Mouse (Mus musculus) forebrain, embryonic 14.5 days (tissue): Measurements from ENCODE around the gene Glt8d1. TPM values are rescaled to one million over a fixed set of nuclear protein-coding genes. Genes with fewer than 3 reads are reported as not detected.

ENCODE experiments used
- ATAC-seq: fragments of 200-750 bp; cut with Nextera tagmentation; 2 replicates; pipeline ENCODE4 v1.8.0; 2017; ENCODE audit warnings: mild to moderate bottlenecking, moderate library complexity
- DNase-seq: peaks from one replicate; pipeline ENCODE4 v3.0.0-alpha.2; 2015; ENCODE audit warnings: low spot score
- H3K27ac ChIP-seq: fragments of 300-500 bp; sonication (generic); 2 replicates; pipeline ENCODE4 v1.5.1; 2014; ENCODE audit warnings: low read depth, mild to moderate bottlenecking, control low read depth, low read length, moderate library complexity
- H3K27me3 ChIP-seq: fragments of 300-500 bp; sonication (generic); replicated peaks from 2 replicates; pipeline ENCODE4 v1.6.1; 2014; ENCODE audit warnings: low read length, control low read depth, mixed read lengths; ENCODE audit not compliant: control insufficient read depth, insufficient read depth
- H3K36me3 ChIP-seq: fragments of 300-500 bp; sonication (generic); 2 replicates; pipeline ENCODE4 v1.6.1; 2014; ENCODE audit warnings: low read length, control low read depth; ENCODE audit not compliant: control insufficient read depth, insufficient read depth
- H3K4me1 ChIP-seq: fragments of 300-500 bp; sonication (generic); 2 replicates; pipeline ENCODE4 v1.6.1; 2014; ENCODE audit warnings: antibody characterized with exemption, low read length, control low read depth; ENCODE audit not compliant: control insufficient read depth, insufficient read depth
- H3K4me2 ChIP-seq: fragments of 300-500 bp; sonication (generic); 2 replicates; pipeline ENCODE4 v1.6.1; 2014; ENCODE audit warnings: mild to moderate bottlenecking, control low read depth, low read length
- H3K4me3 ChIP-seq: fragments of 300-500 bp; sonication (generic); 2 replicates; pipeline ENCODE4 v1.5.1; 2014; ENCODE audit warnings: low read depth, low read length, control low read depth
- H3K9ac ChIP-seq: fragments of 300-500 bp; sonication (generic); 2 replicates; pipeline ENCODE4 v1.6.1; 2014; ENCODE audit warnings: mild to moderate bottlenecking, low read length, control low read depth, moderate library complexity
- H3K9me3 ChIP-seq: fragments of 300-500 bp; sonication (generic); replicated peaks from 2 replicates; pipeline ENCODE4 v1.6.1; 2016; ENCODE audit warnings: low read length, control low read depth, mixed read lengths; ENCODE audit not compliant: control insufficient read depth
- WGBS: fragments of 180-500 bp; shearing (Covaris S2); extraction: QIAGEN DNeasy Blood & Tissue Kit; methylation state at CpG from one replicate; pipeline ENCODE4 v1.1.7; 2014; 5-methylcytosine and 5-hydroxymethylcytosine counted together
- polyA plus RNA-seq: library from polyadenylated mRNA; unstranded; fragments of >200 nt; fragmentation: Nextera tagmentation; extraction: Ambion mirVana; gene quantifications from 2 replicates; pipeline ENCODE4 v1.2.1, GENCODE M21; 2014

The Glt8d1 gene
- 55.9 and 56.0 TPM in 2 replicates for polyA plus RNA-seq

DNA sequence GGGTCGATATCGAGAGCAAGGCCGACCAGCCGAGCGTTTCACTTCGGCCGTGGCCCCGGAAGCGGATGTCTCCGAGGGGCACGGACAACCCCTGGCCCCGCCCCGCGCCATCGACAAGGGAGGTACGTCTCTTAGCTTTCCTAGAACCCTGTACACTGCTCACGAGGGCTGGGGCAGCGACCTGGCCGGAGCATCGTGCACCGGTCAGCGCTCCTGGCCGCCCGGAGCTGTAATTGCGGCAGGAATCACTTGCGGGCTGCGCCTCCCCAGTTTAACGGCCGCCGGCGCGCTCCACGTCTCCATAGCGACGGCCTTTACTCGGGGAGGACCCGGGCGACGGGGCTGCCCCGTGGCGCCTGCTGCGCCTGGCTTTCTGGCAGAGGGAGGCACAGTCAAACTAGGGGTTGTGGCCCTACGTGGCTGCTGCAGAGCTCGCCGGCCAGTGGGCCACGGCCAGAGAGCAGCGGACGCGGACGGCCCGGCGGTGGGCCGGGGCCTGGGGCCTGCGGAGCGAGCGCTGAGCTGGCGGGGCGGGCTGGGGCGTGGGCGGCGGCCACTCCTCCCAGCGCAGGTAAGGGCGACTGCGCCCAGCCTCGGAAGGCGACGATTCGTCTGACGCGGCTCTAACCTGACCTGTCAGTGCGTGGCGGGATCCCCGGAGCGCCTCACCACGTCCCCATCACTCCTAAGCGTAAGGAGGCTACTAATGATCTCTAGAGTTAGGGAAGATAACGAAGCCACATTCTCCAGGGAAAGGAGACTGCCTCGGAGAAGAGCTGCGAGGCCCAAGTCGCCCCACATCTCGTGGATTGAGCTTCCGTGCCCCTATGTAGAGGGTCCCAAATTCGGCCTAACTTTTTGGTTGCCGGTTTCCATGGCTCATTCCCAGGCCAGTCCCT is at the start of gene Glt8d1, which contains the start of gene Spcs1:
Glt8d1 (plus strand) TSS at position 94 of the 899 bp plus-strand sequence.
Spcs1 (minus strand) TSS at position 366 of the 899 bp plus-strand sequence.
- peaks cover 11% of the 10 kb centered on the region; the same call in 1 of the 2 replicates for H3K36me3 ChIP-seq
- H3K4me2 ChIP-seq, result peak within 1 kb of the TSS; percentile 56
- WGBS, result under 1% methylated on average over 81 of the region's 84 CpGs
- H3K4me3 ChIP-seq, result peak within 1 kb of the TSS; percentile 92
- no peaks in the 10 kb centered on the region for H3K27me3 ChIP-seq
- peak; percentile 82 for DNase-seq
- peak within 1 kb of the TSS; percentile 92 for H3K9ac ChIP-seq
- peak within 1 kb of the TSS; percentile 89 for H3K27ac ChIP-seq
- no peaks in the 10 kb centered on the region for H3K9me3 ChIP-seq
- peak; percentile 95 for ATAC-seq
- peaks cover 11% of the 10 kb centered on the region for H3K4me1 ChIP-seq

DNA sequence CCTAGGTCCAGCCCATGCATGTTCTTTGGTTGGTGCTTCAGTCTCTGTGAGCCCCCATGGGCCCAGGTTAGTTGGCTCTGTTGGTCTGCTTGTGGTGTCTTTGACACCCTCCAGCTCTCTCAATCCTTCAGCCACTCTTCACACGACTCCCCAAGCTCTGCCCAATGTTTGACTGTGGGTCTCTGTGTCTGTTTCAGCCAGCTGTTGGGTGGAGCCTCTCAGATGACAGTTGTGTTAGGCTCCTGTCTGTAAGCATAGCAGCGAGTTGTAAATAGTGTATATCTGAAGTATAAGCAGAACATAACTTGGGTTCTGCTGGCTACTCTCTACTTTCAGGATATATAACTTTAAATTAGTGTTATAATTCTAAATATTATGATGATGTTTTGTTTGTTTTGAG is 42.7 kb upstream of the Glt8d1 start:
- H3K27me3 ChIP-seq, result no peaks in the 10 kb centered on the region
- peaks cover 31% of the 10 kb centered on the region for H3K36me3 ChIP-seq
- no peak overlapping the region for H3K4me2 ChIP-seq
- no peak for ATAC-seq
- WGBS, result 69% methylated on average over 2 of the region's 2 CpGs
- DNase-seq, result no peak
- H3K9me3 ChIP-seq, result no peaks in the 10 kb centered on the region
- no peak overlapping the region for H3K27ac ChIP-seq
- H3K4me3 ChIP-seq, result no peak overlapping the region
- H3K4me1 ChIP-seq, result no peaks in the 10 kb centered on the region
- H3K9ac ChIP-seq, result no peak overlapping the region

DNA sequence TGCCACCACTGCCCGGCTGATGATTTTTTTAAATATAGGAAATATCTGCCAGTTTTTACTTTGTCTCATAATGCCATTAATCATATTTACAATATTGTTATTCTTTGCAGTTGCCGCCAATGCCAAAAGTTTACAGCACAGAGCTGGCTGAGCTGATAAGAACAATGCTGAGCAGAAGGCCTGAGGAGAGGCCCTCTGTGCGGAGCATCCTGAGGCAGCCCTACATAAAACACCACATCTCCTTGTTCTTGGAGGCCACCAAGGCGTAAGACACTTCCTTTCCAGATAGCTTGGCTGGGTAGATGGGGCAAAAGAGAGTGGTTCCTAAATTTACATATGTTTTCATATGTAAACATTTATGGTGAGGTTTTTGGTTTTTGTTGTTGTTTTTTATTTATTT is 42.2 kb upstream of the Glt8d1 start:
- Histone ChIP-seq H3K27me3 (no peaks in the 10 kb centered on the region), H3K9ac (no peak overlapping the region), H3K9me3 (no peaks in the 10 kb centered on the region), H3K36me3 (peaks cover 27% of the 10 kb centered on the region), H3K4me2 (no peak overlapping the region), H3K27ac (no peak overlapping the region), H3K4me1 (no peaks in the 10 kb centered on the region), H3K4me3 (no peak overlapping the region)
- DNase-seq, result no peak
- WGBS, result 95% methylated on average over 4 of the region's 4 CpGs
- ATAC-seq, result no peak

DNA sequence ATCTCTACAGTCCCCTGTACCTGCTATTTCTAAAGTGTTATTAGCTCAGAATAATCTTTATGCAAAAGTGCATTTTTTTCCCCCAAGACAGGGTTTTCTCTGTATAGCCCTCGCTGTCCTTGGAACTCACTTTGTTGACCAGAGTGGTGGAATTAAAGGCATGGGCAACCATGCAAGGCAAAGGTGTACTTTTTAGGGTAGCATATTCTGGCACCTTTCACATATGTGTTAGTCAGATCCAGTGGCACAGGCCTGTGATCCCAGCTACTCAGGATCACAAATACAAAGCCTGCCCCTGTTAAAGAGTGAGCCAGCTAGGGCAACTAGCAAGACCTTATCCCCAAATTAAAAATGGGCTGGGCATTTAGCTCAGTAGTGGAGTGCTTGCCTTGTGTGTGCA is 40.8 kb upstream of the Glt8d1 start:
- peaks cover 27% of the 10 kb centered on the region for H3K36me3 ChIP-seq
- DNase-seq (no peak), ATAC-seq (no peak)
- H3K4me2 ChIP-seq, result no peak overlapping the region
- H3K9me3 ChIP-seq, result no peaks in the 10 kb centered on the region
- 85% methylated on average over 1 of the region's 1 CpGs for WGBS
- no peak overlapping the region for H3K27ac ChIP-seq
- H3K9ac ChIP-seq, result no peak overlapping the region
- H3K27me3 ChIP-seq, result no peaks in the 10 kb centered on the region
- H3K4me3 ChIP-seq, result no peak overlapping the region
- H3K4me1 ChIP-seq, result no peaks in the 10 kb centered on the region

DNA sequence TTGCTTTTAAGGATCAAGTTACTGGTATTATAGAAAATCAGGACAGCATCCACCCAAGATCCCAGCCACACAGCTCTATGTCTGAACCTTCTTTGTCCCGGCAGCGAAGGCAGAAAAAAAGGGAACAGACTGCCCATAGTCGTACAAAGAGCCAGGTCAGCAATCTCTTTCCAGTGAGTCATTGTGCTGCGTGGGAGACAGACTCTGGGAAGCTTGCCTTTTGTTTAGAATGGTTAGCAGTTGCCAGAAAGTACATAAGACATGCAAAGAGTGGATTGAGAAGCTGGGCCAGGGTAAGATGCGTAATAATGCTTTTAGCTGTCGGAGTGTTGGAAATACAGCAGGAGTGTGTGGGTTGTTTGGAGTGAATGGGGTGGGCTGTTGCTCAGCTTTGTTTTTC is 27.0 kb upstream of the Glt8d1 start:
- Histone ChIP-seq H3K4me3 (no peak overlapping the region), H3K27ac (peak overlapping the region; percentile 11; the same call in 1 of the 2 replicates), H3K4me2 (no peak overlapping the region), H3K4me1 (no peaks in the 10 kb centered on the region), H3K27me3 (no peaks in the 10 kb centered on the region), H3K9ac (no peak overlapping the region), H3K36me3 (peaks cover 34% of the 10 kb centered on the region), H3K9me3 (no peaks in the 10 kb centered on the region)
- 53% methylated on average over 6 of the region's 6 CpGs for WGBS
- DNase-seq (peak; percentile 47), ATAC-seq (no peak)

DNA sequence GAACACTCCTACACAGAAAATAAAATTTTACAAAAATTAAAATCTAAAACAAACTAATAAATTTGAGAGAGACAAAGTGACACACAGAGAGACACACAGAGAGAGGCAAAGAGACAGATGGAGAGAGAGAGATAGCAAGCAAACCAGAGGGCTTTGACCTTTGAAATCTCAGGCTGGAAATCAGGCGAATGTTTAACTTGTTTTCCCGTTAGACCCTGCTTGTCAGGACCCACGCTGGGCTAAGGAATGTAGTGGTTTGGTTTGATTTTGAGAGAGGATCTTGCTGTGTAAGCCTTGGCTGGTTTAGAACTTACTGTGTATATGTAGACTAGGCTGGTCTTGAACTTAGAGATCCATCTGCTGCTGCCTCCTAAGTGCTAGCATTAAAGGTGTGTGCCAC is 25.0 kb upstream of the Glt8d1 start:
- Histone ChIP-seq H3K4me2 (no peak overlapping the region), H3K36me3 (peaks cover 26% of the 10 kb centered on the region), H3K4me3 (no peak overlapping the region), H3K9ac (no peak overlapping the region), H3K4me1 (no peaks in the 10 kb centered on the region), H3K27me3 (no peaks in the 10 kb centered on the region), H3K9me3 (no peaks in the 10 kb centered on the region), H3K27ac (no peak overlapping the region)
- DNase-seq (no peak), ATAC-seq (no peak)
- WGBS, result 84% methylated on average over 3 of the region's 3 CpGs

DNA sequence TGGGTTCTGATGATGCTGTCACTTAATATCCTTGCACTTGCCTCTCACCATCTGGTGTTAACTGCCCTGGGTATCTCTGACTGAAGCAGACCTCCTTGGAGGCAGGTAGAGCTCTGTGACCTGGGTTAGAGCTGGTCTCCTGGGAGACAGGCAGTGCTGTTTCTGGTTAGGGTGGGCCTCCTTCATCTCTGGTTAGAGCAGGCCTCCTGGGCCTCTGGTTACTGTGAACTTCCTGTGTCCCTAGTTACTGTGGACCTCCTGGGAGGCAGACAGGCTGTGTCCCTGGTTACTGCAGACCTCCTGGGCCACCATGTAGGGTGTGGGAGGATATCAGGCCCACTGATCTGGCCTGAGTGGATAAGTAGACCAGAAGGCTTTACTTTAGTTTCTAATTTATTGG is 4.8 kb upstream of the Glt8d1 start:
- Histone ChIP-seq H3K36me3 (no peaks in the 10 kb centered on the region), H3K4me1 (peaks cover 5% of the 10 kb centered on the region; the same call in 1 of the 2 replicates), H3K9ac (no peak overlapping the region), H3K27ac (no peak overlapping the region), H3K27me3 (no peaks in the 10 kb centered on the region), H3K4me3 (no peak overlapping the region), H3K9me3 (no peaks in the 10 kb centered on the region), H3K4me2 (no peak overlapping the region)
- no peak for ATAC-seq
- no peak for DNase-seq

DNA sequence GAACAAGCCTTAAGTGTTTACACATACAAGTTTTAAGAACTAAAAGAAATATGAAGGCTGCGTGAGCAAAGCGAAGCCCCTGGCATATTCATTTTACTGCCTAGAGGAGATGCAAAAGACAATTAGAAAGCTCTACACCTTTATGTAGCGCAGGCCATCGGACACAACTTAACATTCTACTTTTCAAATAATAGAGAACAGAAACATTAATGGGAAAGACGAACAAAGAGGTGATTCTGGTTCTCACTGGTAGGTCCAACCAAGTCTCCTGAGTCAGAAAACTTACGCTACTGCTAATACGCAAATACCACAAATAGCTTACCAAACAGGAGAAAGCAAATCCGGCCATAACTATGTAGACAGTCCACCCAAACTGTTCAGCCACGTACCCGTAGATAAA is 844 bp upstream of the Glt8d1 start:
- Histone ChIP-seq H3K9me3 (no peaks in the 10 kb centered on the region), H3K27me3 (no peaks in the 10 kb centered on the region), H3K4me2 (peak overlapping the region; percentile 56), H3K4me3 (peak overlapping the region; percentile 92), H3K36me3 (0 out of 2 replicates have a peak, but pooled peaks cover 6% of the 10 kb centered on the region), H3K9ac (peak overlapping the region; percentile 92), H3K4me1 (peaks cover 11% of the 10 kb centered on the region), H3K27ac (no peak overlapping the region)
- ATAC-seq, result no peak
- no peak for DNase-seq
- 64% methylated on average over 10 of the region's 10 CpGs for WGBS

DNA sequence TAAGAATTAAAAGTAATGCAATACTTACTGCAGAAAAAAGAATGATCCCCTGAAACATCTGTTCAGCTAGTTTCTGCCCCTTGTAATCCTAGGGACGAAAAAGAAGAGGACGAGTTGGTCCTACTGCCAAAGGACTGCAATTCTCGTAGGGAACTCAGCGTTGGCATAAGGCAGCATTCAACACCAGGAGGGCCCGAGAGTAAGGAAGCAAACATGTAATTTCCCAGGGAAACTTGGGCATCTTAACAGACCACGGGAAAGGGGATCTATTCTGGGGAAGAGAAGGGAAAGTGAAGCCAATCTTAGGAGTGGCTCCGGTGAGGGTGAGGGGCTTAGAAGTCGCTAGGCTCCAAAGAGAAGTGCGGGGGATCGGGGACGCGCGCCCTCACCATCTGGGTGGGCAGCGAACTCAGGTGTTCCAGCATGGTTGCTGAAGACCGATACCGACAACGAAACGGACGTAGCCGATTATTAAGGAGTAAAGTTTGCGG is 339 bp upstream of the Glt8d1 start:
- Histone ChIP-seq H3K9me3 (no peaks in the 10 kb centered on the region), H3K4me3 (peak overlapping the region; percentile 92), H3K36me3 (0 out of 2 replicates have a peak, but pooled peaks cover 9% of the 10 kb centered on the region), H3K4me1 (peaks cover 11% of the 10 kb centered on the region), H3K4me2 (peak overlapping the region; percentile 56), H3K27ac (no peak overlapping the region), H3K27me3 (no peaks in the 10 kb centered on the region), H3K9ac (peak overlapping the region; percentile 92)
- no peak for DNase-seq
- no peak; the same call in 1 of the 2 replicates for ATAC-seq
- under 1% methylated on average over 21 of the region's 21 CpGs for WGBS
